Mouse (Mus musculus) neural tube, embryonic 11.5 days (tissue): Measurements from ENCODE around the gene Cyth1. TPM values are rescaled to one million over a fixed set of nuclear protein-coding genes. Genes with fewer than 3 reads are reported as not detected.
A peak's percentile ranks its signal among the peaks of the same experiment; 100 is the strongest.

Experiments
- ATAC-seq: fragments of 200-750 bp; cut with Nextera tagmentation; 2 replicates; pipeline ENCODE4 v1.8.0; 2017; ENCODE audit warnings: moderate number of reproducible peaks, mild to moderate bottlenecking, moderate TSS enrichment, moderate library complexity; ENCODE audit not compliant: insufficient read depth, low FRiP score, low TSS enrichment
- DNase-seq: peaks from one replicate; pipeline ENCODE4 v3.0.0-alpha.2; 2015; ENCODE audit warnings: low spot score
- H3K27ac ChIP-seq: fragments of 300-500 bp; sonication (generic); 2 replicates; pipeline ENCODE4 v1.5.1; 2014; ENCODE audit warnings: low read depth, mild to moderate bottlenecking, low read length
- H3K27me3 ChIP-seq: fragments of 300-500 bp; sonication (generic); 2 replicates; pipeline ENCODE4 v1.6.1; 2014; ENCODE audit warnings: mild to moderate bottlenecking, low read length, mixed read lengths; ENCODE audit not compliant: control insufficient read depth, insufficient read depth
- H3K36me3 ChIP-seq: fragments of 300-500 bp; sonication (generic); 2 replicates; pipeline ENCODE4 v1.6.1; 2014; ENCODE audit warnings: mild to moderate bottlenecking, low read length, moderate library complexity, mixed read lengths; ENCODE audit not compliant: control insufficient read depth, insufficient read depth
- H3K4me1 ChIP-seq: fragments of 300-500 bp; sonication (generic); 2 replicates; pipeline ENCODE4 v1.6.1; 2014; ENCODE audit warnings: low read length, mixed read lengths; ENCODE audit not compliant: control insufficient read depth, insufficient read depth
- H3K4me2 ChIP-seq: fragments of 300-500 bp; sonication (generic); 2 replicates; pipeline ENCODE4 v1.6.1; 2014; ENCODE audit warnings: low read depth, mild to moderate bottlenecking, moderate library complexity
- H3K4me3 ChIP-seq: fragments of 300-500 bp; sonication (generic); 2 replicates; pipeline ENCODE4 v1.5.1; 2014; ENCODE audit warnings: low read depth, low read length
- H3K9ac ChIP-seq: fragments of 300-500 bp; sonication (generic); 2 replicates; pipeline ENCODE4 v1.6.1; 2014; ENCODE audit warnings: mild to moderate bottlenecking, low read length
- H3K9me3 ChIP-seq: fragments of 300-500 bp; sonication (generic); 2 replicates; pipeline ENCODE4 v1.6.1; 2016; ENCODE audit warnings: low read length; ENCODE audit not compliant: control insufficient read depth
- WGBS: fragments of 180-500 bp; shearing (Covaris S2); extraction: QIAGEN DNeasy Blood & Tissue Kit; methylation state at CpG from one replicate; pipeline ENCODE4 v1.1.7; 2014; 5-methylcytosine and 5-hydroxymethylcytosine counted together
- polyA plus RNA-seq: library from polyadenylated mRNA; unstranded; fragments of >200 nt; fragmentation: Nextera tagmentation; extraction: Ambion mirVana; gene quantifications from 2 replicates; pipeline ENCODE4 v1.2.1, GENCODE M21; 2014

Cyth1 gene
- polyA plus RNA-seq, 1 experiment from 2014 or later = 15.8 TPM

DNA sequence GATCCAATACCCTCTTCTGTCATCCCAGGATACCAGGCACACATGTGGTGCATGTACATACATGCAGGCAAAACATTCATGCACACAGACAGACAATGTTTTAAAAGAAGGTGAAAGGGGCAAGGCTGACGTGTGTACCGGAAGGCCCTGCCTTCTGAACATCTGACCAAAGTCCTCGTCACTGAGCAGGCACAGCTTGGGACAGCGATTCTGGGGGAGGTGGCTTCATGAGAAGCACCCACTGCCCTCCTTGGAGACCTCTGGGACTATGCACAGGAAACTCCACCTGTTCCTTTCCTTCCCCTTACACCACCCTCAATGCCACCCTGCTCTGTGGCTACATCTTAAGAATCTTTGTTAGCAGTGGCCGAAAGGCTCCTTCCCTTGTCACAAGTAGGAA is 37.4 kb downstream of the Cyth1 start:
- Histone ChIP-seq H3K4me1 (peaks cover 27% of the 10 kb centered on the region), H3K27ac (no peak overlapping the region), H3K9me3 (no peaks in the 10 kb centered on the region), H3K4me2 (no peak overlapping the region), H3K4me3 (no peak overlapping the region), H3K36me3 (no peaks in the 10 kb centered on the region), H3K9ac (no peak overlapping the region), H3K27me3 (no peaks in the 10 kb centered on the region)
- 87% methylated on average over 5 of the region's 5 CpGs for WGBS
- DNase-seq (no peak), ATAC-seq (no peak)

DNA sequence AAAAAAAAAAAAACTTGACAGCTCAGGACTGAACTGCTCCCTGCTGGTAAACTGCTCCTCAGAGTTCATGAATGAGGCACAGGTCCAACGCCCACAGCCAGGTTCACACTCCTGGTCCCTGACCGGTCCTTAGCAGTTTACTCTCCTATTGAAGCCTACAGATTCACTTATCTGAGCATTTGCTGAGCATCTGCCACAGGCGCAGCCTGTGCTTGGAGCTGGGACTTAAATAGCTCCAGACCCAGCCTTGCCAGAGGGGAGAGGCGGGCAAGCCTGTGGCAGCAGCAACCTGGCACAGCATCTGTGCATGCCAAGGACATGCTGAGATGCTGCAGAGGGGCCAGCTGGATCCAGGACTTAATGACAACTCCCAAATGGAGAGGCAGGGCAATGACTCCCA is 38.3 kb downstream of the Cyth1 start:
- DNase-seq = no peak
- no peaks in the 10 kb centered on the region for H3K27me3 ChIP-seq
- H3K9ac ChIP-seq = no peak overlapping the region
- H3K9me3 ChIP-seq = no peaks in the 10 kb centered on the region
- H3K27ac ChIP-seq = no peak overlapping the region
- peaks cover 27% of the 10 kb centered on the region for H3K4me1 ChIP-seq
- no peak for ATAC-seq
- WGBS = 86% methylated on average over 4 of the region's 4 CpGs
- H3K4me2 ChIP-seq = no peak overlapping the region
- no peaks in the 10 kb centered on the region for H3K36me3 ChIP-seq
- no peak overlapping the region for H3K4me3 ChIP-seq

DNA sequence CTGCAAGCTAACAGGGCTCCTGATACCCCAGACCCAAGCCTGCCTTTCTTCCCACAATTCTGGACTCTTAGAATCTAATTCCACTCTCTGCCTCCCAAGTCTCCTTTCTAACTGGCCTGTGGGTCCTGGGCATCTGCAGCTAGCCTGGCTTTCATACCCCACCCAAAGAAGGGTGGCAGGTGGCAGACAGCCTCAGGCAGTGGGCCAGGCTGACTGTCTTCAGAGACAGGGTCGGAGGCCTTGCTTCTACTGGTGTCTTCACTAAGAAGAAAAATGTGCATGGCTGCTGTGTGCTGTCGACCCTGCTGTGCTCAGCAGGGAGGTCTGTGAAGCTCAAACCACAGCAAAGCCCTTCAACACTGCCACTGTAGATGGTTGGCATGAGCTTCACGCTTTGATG is 39.0 kb downstream of the Cyth1 start:
- Histone ChIP-seq H3K9ac (no peak overlapping the region), H3K4me3 (no peak overlapping the region), H3K4me2 (no peak overlapping the region), H3K27me3 (no peaks in the 10 kb centered on the region), H3K36me3 (no peaks in the 10 kb centered on the region), H3K27ac (0 out of 2 replicates have a peak overlapping the region, but pooled peaks have one; percentile 42), H3K4me1 (peaks cover 27% of the 10 kb centered on the region), H3K9me3 (no peaks in the 10 kb centered on the region)
- WGBS = 54% methylated on average over 3 of the region's 3 CpGs
- ATAC-seq = no peak
- DNase-seq = no peak

DNA sequence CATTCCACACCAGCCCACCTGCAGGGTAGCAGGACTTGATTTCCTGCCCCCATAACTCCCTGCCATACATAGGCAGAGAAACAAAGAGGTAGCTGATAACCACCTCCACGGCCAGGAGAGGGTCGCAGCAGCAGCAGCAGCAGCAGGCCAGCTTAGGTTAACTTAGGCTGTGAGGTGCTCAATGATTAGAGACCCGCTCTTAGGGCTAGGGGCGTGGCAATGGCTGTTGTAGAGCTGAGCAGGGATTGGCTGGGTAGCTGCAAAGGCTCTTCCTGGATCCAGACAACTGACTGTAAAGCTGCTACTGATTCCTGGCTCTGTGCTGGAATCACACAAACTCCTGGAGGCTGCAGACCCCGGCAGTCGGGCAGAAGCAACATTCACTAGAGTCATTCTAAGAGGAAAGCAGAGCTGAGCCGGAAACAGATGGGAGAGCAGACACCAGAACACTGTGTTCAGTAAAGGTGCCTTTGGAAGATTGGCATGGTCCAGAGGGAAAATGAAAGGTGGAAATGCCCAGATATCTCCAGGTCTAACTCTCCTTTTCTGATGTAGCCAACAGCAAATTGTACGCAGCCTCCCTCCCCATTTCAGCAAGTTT is 39.6 kb downstream of the Cyth1 start:
- H3K27me3 ChIP-seq = no peaks in the 10 kb centered on the region
- no peak overlapping the region for H3K4me2 ChIP-seq
- no peak overlapping the region for H3K9ac ChIP-seq
- ATAC-seq = no peak
- WGBS = 18% methylated on average over 8 of the region's 8 CpGs
- H3K36me3 ChIP-seq = no peaks in the 10 kb centered on the region
- no peaks in the 10 kb centered on the region for H3K9me3 ChIP-seq
- no peak overlapping the region for H3K4me3 ChIP-seq
- peaks cover 27% of the 10 kb centered on the region for H3K4me1 ChIP-seq
- DNase-seq = peak; percentile 38
- H3K27ac ChIP-seq = no peak overlapping the region

DNA sequence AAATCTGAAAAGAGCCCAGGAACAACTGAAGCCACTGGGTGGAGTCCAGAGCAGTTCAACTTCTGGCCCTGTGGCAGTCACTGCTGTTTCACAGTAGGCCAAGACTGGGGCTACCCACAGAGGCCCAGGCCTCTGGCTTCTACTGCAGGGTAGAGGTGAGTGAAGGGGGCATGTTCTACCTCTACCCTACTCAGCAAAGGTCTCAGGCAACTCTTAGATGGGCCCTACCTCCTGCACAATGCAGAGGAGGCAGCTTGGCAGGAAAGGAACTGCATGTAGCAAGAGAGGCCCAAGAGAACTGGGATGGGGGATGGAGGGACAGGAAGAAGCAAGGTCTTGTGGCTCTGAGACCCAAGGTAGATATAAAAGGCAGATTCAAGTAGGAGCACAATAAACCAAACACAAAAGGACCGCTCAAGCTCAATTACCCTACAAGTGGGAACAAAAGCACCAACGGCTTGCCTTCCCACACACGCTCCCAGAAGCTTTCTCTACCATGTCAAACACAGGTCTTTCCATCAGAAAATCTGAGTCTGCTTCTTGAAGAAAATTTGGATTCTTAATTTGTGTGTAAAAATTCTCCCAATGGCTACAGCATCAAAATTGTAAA is 40.9 kb downstream of the Cyth1 start:
- no peaks in the 10 kb centered on the region for H3K36me3 ChIP-seq
- no peak overlapping the region for H3K27ac ChIP-seq
- no peak overlapping the region for H3K4me2 ChIP-seq
- peaks cover 38% of the 10 kb centered on the region for H3K4me1 ChIP-seq
- H3K4me3 ChIP-seq = no peak overlapping the region
- ATAC-seq (no peak), DNase-seq (no peak)
- H3K27me3 ChIP-seq = no peaks in the 10 kb centered on the region
- H3K9ac ChIP-seq = no peak overlapping the region
- WGBS = 32% methylated on average over 3 of the region's 3 CpGs
- H3K9me3 ChIP-seq = no peaks in the 10 kb centered on the region

DNA sequence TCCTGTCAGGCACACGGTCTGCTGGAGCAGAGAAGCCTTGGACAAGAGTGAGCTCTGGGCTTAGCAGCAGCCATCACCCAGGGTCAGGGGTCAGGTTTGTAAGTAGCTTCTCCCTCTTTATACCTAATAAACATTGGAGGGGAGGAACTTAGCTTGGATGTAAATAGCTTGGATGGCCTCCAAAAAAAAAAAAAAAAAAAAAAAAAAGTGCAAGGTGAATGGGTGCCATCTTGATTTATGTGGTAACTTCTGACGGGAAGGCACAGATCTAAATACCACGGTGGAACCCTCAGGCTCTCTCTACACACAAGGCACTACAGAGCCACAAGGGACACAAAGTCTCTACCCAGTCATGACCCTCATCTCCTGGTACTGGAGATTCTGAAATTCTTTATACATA is 42.1 kb downstream of the Cyth1 start:
- no peak for ATAC-seq
- Histone ChIP-seq H3K9ac (no peak overlapping the region), H3K4me2 (no peak overlapping the region), H3K36me3 (no peaks in the 10 kb centered on the region), H3K27me3 (no peaks in the 10 kb centered on the region), H3K4me1 (peaks cover 44% of the 10 kb centered on the region), H3K27ac (no peak overlapping the region), H3K4me3 (no peak overlapping the region), H3K9me3 (no peaks in the 10 kb centered on the region)
- WGBS = 46% methylated on average over 3 of the region's 3 CpGs
- DNase-seq = no peak

DNA sequence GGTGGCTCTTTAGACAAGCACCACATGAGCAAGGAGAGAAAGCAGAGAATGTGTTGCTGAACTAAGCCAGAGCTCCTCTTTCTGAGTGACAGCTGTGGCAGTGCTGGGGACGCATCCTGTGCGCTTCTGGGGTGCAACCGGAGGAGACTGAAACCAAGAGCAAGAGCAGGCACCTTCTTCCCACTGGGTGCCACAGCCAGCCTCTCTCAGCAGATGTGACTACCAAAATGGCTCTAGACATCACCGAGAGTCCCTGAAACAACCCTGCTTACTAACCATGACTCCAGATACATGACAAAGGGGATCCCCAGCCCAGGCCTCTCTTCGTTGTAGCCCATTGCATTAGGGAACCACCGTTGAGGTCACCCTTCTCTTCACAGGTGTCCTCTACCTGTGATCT is 44.9 kb downstream of the Cyth1 start:
- WGBS = 90% methylated on average over 6 of the region's 6 CpGs
- Histone ChIP-seq H3K27me3 (no peaks in the 10 kb centered on the region), H3K4me3 (no peak overlapping the region), H3K4me1 (peaks cover 42% of the 10 kb centered on the region), H3K9ac (no peak overlapping the region), H3K36me3 (no peaks in the 10 kb centered on the region), H3K27ac (0 out of 2 replicates have a peak overlapping the region, but pooled peaks have one; percentile 90), H3K9me3 (no peaks in the 10 kb centered on the region), H3K4me2 (no peak overlapping the region)
- DNase-seq = no peak
- ATAC-seq = no peak

DNA sequence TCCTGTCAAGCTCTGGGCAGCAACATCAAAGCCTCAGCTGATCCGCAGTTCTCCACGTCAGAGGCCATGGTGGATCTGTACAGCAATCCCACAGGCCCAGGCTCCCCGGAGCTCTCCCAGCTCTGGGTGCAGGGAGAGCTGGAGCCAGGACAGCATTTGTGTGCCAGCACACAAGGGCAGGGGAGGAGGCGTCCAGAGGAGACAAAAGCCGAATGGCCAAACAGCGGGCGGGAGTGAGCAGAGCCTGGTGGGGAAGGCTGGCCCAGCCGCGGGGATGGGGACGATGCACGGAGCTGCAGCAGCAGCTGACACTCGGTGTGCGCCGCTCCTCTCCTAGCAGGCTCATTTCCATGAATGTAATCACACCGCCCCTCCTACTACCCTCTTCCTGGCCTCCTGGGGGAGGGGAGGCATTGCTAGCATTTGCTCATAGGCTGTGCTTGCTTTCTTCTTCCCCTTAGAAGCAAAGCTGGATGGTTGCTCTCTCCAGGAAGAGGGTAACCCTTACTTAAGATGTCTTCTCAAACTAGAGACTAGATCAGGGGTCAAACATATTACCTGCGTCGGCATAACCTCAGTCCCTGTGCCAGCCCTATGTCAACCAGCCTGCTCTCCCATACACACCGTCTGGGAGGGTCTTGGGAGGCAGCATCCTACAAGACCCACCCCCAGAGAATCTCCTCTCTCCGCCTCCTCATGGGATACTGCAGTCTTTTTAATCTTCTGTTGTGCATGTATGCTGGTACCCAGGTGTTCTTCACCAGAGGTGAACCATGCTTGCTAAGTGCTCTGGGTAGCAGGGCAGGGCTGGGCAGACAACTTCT is 45.8 kb downstream of the Cyth1 start:
- Histone ChIP-seq H3K4me3 (peak overlapping the region; percentile 42), H3K4me1 (peaks cover 51% of the 10 kb centered on the region), H3K9ac (peak overlapping the region; percentile 75), H3K4me2 (peak overlapping the region; percentile 67), H3K9me3 (no peaks in the 10 kb centered on the region), H3K36me3 (no peaks in the 10 kb centered on the region), H3K27me3 (no peaks in the 10 kb centered on the region), H3K27ac (peak overlapping the region; percentile 90)
- WGBS = 5% methylated on average over 19 of the region's 19 CpGs
- ATAC-seq = peak; percentile 87
- DNase-seq = peak; percentile 81
